Mouse (Mus musculus): Measurements from ENCODE around the gene Atp2c1.

DNA sequence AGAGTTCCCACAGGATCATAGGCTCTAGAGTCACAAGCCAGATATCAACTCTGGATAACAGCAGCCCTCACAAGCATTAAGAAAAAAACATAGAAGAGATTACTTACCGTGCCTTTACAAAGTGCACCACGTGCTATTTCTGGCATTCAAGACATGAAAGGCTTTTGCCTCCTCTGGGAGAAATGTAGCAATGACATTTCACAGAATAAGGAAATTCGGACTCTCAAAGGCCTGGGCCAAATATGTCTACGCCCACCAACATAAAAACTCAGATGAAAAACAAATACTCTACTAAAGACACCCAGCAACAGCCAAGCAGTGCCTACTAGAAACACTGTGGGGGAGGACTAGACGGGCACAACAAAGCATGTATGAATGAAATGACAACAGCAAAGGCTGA is 38.8 kb downstream of the Atp2c1 start:
- TF ChIP-seq ETS1 (conservative IDR thresholded peaks at IDR 0.05; ENCODE audit: low read depth, low read length) (no peak), USF1 (IDR thresholded peaks at IDR 0.05; ENCODE audit: low read depth, low read length) (no peak), EP300 (IDR thresholded peaks at IDR 0.05; ENCODE audit: low read length) (no peak), CTCF (conservative IDR thresholded peaks at IDR 0.05 in 1 of 2, IDR thresholded peaks at IDR 0.05 in 1 of 2; ENCODE audit: low read depth in 2 of 2, low read length in 2 of 2) (no peak), RAD21 (IDR thresholded peaks at IDR 0.05; ENCODE audit: low read depth, low read length) (no peak), RCOR1 (conservative IDR thresholded peaks at IDR 0.05; ENCODE audit: low read depth, low read length) (no peak), IRF4 (IDR thresholded peaks at IDR 0.05; ENCODE audit: low read depth, low read length) (no peak)
